Mouse (Mus musculus): Measurements from ENCODE around the gene Cdk2ap2. TPM values are rescaled to one million over a fixed set of nuclear protein-coding genes. Genes with fewer than 3 reads are reported as not detected.

Cdk2ap2 gene
- total RNA-seq, 2 experiments from 2014 or later = 35.3 to 39.1 TPM

Other genes with a start within 250 kb of the Cdk2ap2 start
- 10 to 100 TPM; 10.5 to 11.5 TPM for gene Chka, start 245.4 kb upstream of the Cdk2ap2 start, total RNA-seq (2021)
- 10 to 100 TPM in 1 of 2 experiments, 1 to 10 TPM in 1; 9.1 to 17.7 TPM for gene Tcirg1, start 190.0 kb upstream of the Cdk2ap2 start, total RNA-seq (2021)
- gene Ndufs8, start 184.4 kb upstream of the Cdk2ap2 start, total RNA-seq (2021) = 100 to 1,000 TPM; 508 to 532 TPM
- gene Aldh3b1, start 167.4 kb upstream of the Cdk2ap2 start, total RNA-seq (2021) = 1 to 10 TPM; 1.5 to 1.6 TPM
- 10 to 100 TPM; 16.9 to 20.6 TPM for gene Unc93b1, start 162.0 kb upstream of the Cdk2ap2 start, total RNA-seq (2021)
- gene Aldh3b3, start 138.5 kb upstream of the Cdk2ap2 start, total RNA-seq (2021) = under 1 TPM; 0.38 to 0.56 TPM
- gene Aldh3b2, start 124.9 kb upstream of the Cdk2ap2 start, total RNA-seq (2021) = under 1 TPM in 1 of 2 experiments, not detected in 1; 0.39 TPM
- gene Acy3, start 110.6 kb upstream of the Cdk2ap2 start, total RNA-seq (2021) = 10 to 100 TPM; 22.8 to 24.4 TPM
- gene Tbx10, start 104.4 kb upstream of the Cdk2ap2 start, total RNA-seq (2021) = not detected
- 100 to 1,000 TPM; 126 to 140 TPM for gene Nudt8, start 96.6 kb upstream of the Cdk2ap2 start, total RNA-seq (2021)
- gene Gm49405, start 96.6 kb upstream of the Cdk2ap2 start, total RNA-seq (2021) = 1 to 10 TPM; 1.3 to 1.4 TPM
- gene Doc2g, start 93.9 kb upstream of the Cdk2ap2 start, total RNA-seq (2021) = 100 to 1,000 TPM; 174 to 196 TPM
- 1,000 to 10,000 TPM; 1,111 to 1,164 TPM for gene Ndufv1, start 84.4 kb upstream of the Cdk2ap2 start, total RNA-seq (2021)
- 100 to 1,000 TPM; 339 to 350 TPM for gene Gstp1, start 59.2 kb upstream of the Cdk2ap2 start, total RNA-seq (2021)
- 100 to 1,000 TPM; 120 to 124 TPM for gene Gstp2, start 51.2 kb upstream of the Cdk2ap2 start, total RNA-seq (2021)
- gene Gstp3, start 37.6 kb upstream of the Cdk2ap2 start, total RNA-seq (2021) = not detected
- gene Cabp2, start 15.6 kb upstream of the Cdk2ap2 start, total RNA-seq (2021) = not detected
- 10 to 100 TPM; 20.7 to 22.9 TPM for gene Pitpnm1, start 2.8 kb downstream of the Cdk2ap2 start, total RNA-seq (2021)
- gene Aip, start 28.7 kb downstream of the Cdk2ap2 start, total RNA-seq (2021) = 10 to 100 TPM; 56.8 to 64.0 TPM
- not detected for gene Gpr152, start 42.6 kb downstream of the Cdk2ap2 start, total RNA-seq (2021)
- gene Cabp4, start 46.9 kb downstream of the Cdk2ap2 start, total RNA-seq (2021) = under 1 TPM in 1 of 2 experiments, not detected in 1; 0.19 TPM
- gene Coro1b, start 51.4 kb downstream of the Cdk2ap2 start, total RNA-seq (2021) = 10 to 100 TPM; 52.4 to 55.6 TPM
- 1 to 10 TPM; 1.1 to 1.3 TPM for gene Ptprcap, start 56.4 kb downstream of the Cdk2ap2 start, total RNA-seq (2021)
- 10 to 100 TPM; 16.4 to 18.8 TPM for gene Rps6kb2, start 66.2 kb downstream of the Cdk2ap2 start, total RNA-seq (2021)
- 10 to 100 TPM; 29.4 to 33.7 TPM for gene Carns1, start 78.3 kb downstream of the Cdk2ap2 start, total RNA-seq (2021)
- gene Tbc1d10c, start 94.1 kb downstream of the Cdk2ap2 start, total RNA-seq (2021) = 10 to 100 TPM in 1 of 2 experiments, 1 to 10 TPM in 1; 6.6 to 11.1 TPM
- 100 to 1,000 TPM; 326 to 332 TPM for gene Ppp1ca, start 94.9 kb downstream of the Cdk2ap2 start, total RNA-seq (2021)
- 1 to 10 TPM; 5.2 to 5.3 TPM for gene Rad9a, start 104.5 kb downstream of the Cdk2ap2 start, total RNA-seq (2021)
- 1 to 10 TPM in 1 of 2 experiments, under 1 TPM in 1; 0.51 to 1.2 TPM for gene Clcf1, start 117.1 kb downstream of the Cdk2ap2 start, total RNA-seq (2021)
- not detected for gene AC109138.7, start 117.2 kb downstream of the Cdk2ap2 start, total RNA-seq (2021)
- gene Pold4, start 134.7 kb downstream of the Cdk2ap2 start, total RNA-seq (2021) = 10 to 100 TPM; 11.9 to 13.7 TPM
- gene Ssh3, start 172.0 kb downstream of the Cdk2ap2 start, total RNA-seq (2021) = 1 to 10 TPM; 7.2 to 8.6 TPM
- gene Ankrd13d, start 186.0 kb downstream of the Cdk2ap2 start, total RNA-seq (2021) = under 1 TPM; 0.51 to 0.80 TPM
- 10 to 100 TPM; 47.5 to 50.4 TPM for gene Grk2, start 209.0 kb downstream of the Cdk2ap2 start, total RNA-seq (2021)